Mouse (Mus musculus): ENCODE data around the gene Gins1.
A peak's percentile ranks its signal among the peaks of the same experiment; 100 is the strongest.
"Not testable (repeated sequence)": the region's sequence is repeated elsewhere in the genome, so short reads cannot be mapped to it uniquely, and the experiment has no call there.

Gene Gins1

DNA sequence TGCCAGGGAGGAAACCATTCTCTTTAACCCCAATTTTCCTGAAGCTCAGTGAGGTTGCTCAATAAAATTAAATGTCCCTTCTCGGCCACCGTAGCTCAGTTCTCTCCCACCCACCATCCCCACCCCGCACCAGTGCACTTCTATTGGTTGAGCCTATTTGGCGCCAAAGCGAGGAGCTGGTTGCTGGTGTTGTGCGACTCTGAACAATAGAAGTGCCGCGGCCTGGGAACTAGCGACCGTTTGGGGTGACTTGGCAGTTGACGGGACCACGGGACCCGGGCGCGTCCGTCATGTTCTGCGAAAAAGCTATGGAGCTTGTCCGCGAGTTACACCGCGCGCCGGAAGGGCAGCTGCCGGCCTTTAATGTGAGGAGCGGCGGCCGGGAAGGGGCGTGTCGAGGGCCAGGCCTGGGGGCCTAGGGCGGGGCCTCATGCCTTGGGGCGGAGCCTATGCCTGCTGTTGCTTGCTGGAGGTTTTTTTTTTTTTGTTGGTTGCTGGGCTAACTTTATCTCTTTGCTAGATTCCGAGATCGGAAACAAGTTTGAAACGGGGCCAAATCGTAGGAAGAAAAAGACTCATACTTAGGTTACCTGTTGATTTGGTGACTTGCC is 4.3 kb downstream of the Gins1 start:
- peak; percentile 93 to 94 for DNase-seq (ENCODE audit: low spot score in 2 of 2)

GRCm38 (mm10) chr2:150910295-150910881 is 5.2 kb downstream of the Gins1 start:
- DNase-seq (ENCODE audit: low spot score in 2 of 2), result no peak

DNA sequence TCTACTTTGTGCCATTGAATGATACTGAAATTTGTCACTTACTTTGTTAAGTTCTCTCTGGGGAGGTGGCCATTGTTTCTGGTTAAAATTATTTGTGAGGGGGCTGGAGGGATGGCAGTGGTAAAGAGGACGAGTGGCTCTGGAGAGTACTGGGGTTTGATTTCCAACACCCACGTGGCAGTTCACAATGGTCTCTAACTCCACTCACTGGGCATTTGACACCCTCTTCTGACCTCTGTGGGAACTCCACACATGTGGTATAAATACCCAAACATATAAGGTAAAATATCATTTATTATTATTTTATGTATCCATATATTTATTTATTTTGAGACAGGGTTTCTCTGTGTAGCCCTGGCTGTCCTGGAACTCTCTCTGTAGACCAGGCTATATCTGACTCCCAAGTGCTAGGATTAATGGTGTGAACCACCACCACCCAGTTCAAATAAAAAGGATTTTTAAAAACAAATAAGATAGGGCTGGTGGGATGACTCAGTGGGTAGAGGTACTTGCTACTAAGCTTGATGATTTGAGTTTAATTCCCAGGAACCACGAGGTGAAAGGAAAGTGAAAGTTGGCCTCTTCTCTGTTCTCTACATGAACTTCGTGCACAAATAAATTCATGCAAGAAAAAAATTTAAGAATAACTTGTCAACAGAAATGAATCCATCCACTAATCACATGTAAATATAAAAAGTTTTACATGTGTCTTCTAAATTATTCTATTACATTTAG is 9.7 kb downstream of the Gins1 start:
- DNase-seq (ENCODE audit: low spot score in 2 of 2), result no peak

- DNase-seq (ENCODE audit: low spot score in 2 of 2), result no peak
Observed at GRCm38 (mm10) chr2:150915786-150916185, 10.6 kb downstream of the Gins1 start.

- no peak for DNase-seq (ENCODE audit: low spot score in 2 of 2)
Observed at GRCm38 (mm10) chr2:150918720-150919119, 13.5 kb downstream of the Gins1 start.

- no peak for DNase-seq (ENCODE audit: low spot score in 2 of 2)
Observed at GRCm38 (mm10) chr2:150920543-150920942, 15.3 kb downstream of the Gins1 start.

GRCm38 (mm10) chr2:150921697-150922096 is 16.5 kb downstream of the Gins1 start:
- DNase-seq (ENCODE audit: low spot score in 2 of 2), result no peak

- no peak for DNase-seq (ENCODE audit: low spot score in 2 of 2)
Observed at GRCm38 (mm10) chr2:150922165-150922564, 17.0 kb downstream of the Gins1 start.

GRCm38 (mm10) chr2:150923026-150923425 is 17.8 kb downstream of the Gins1 start:
- DNase-seq (ENCODE audit: low spot score in 2 of 2), result no peak

GRCm38 (mm10) chr2:150923505-150923904 is 18.3 kb downstream of the Gins1 start:
- DNase-seq (ENCODE audit: low spot score in 2 of 2), result no peak

GRCm38 (mm10) chr2:150927038-150927720 is 22.0 kb downstream of the Gins1 start:
- no peak for DNase-seq (ENCODE audit: low spot score in 2 of 2)

DNA sequence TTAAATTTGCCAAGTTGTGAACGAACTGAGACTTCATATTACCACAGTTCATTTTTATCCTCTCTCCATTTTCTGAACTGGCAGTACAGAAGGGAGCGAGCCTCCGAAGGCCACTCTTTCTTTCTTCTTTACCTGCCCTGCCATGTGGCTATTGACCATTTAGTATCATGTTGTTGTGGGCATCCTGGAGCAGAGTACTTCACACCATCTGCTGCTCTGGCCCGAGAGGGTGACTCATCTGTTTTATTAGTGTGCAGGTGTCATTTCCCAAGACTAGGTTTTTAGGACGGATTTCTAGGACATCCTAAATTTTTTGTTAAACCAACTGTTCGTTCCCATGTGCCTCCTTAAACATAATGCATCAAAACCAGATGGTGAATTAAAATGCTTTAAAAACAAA is 24.0 kb downstream of the Gins1 start:
- no peak for DNase-seq (ENCODE audit: low spot score in 2 of 2)

DNA sequence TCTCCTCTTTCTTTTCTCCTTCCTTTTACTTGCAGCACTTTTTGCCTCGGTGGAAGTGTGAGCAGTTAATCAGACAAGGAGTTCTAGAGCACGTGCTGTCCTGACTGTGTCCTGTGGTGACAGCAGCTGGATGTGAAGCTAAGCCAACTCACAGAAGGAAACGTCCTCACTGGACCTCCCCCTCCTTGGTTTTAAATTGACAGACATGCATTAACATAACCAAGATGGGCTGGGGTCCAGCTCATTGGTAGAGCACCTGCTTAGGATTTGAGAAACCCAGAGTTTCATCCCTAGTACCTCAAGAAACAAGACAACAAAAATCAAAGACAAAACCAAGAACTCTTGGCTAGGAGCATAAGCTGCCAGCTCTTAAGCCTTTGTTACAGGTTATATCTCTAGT is 25.6 kb downstream of the Gins1 start:
- no peak for DNase-seq (ENCODE audit: low spot score in 2 of 2)

GRCm38 (mm10) chr2:150933482-150933881 is 28.3 kb downstream of the Gins1 start:
- no peak for DNase-seq (ENCODE audit: low spot score in 2 of 2)

DNA sequence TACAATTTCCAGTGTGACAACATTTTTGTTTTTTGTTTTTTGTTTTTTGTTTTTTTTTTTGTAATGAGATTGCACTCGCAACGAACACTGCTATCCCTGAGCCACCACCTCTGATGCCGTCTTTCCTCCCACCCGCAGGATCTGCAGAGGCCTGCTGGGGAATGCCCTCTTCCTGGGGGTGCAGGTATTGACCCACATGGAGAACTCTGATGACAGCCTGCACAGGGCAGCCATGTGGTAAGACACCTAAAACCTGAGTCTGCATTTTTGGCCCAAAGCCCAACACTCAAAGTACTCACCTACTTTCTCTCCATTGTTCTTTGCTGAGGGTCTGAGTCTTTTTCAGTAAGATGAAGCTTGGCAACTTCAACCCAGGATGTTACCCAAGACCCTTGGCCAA is 29.5 kb downstream of the Gins1 start:
- no peak for DNase-seq (ENCODE audit: low spot score in 2 of 2)

GRCm38 (mm10) chr2:150944017-150944416 is 38.8 kb downstream of the Gins1 start:
- no peak for DNase-seq (ENCODE audit: low spot score in 2 of 2)

DNA sequence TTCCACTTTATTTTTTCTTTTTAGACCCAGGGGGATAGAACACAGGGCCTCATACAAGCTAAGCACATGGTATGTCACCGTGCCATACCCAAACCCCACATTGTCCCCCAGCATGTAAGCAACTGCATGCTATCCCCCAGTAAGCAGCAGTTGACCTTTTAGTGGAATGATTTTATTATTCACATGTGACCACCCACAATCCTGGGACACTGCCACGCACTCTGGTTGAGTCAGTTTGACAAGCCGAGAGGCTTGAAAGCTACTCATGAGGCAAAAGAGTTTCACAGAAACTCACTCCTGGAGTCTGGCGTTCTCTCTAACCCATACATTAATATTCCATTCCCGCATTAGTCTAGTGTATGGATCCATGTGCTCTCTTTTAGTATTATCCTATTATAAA is 42.1 kb downstream of the Gins1 start:
- DNase-seq (ENCODE audit: low spot score in 2 of 2), result not testable (repeated sequence)

GRCm38 (mm10) chr2:150947880-150948611 is 42.8 kb downstream of the Gins1 start:
- not testable (repeated sequence) for DNase-seq (ENCODE audit: low spot score in 2 of 2)

GRCm38 (mm10) chr2:150948786-150949185 is 43.6 kb downstream of the Gins1 start:
- no peak for DNase-seq (ENCODE audit: low spot score in 2 of 2)

- no peak for DNase-seq (ENCODE audit: low spot score in 2 of 2)
Observed at GRCm38 (mm10) chr2:150949652-150950051, 44.5 kb downstream of the Gins1 start.

GRCm38 (mm10) chr2:150950056-150950455 is 44.9 kb downstream of the Gins1 start:
- no peak for DNase-seq (ENCODE audit: low spot score in 2 of 2)

DNA sequence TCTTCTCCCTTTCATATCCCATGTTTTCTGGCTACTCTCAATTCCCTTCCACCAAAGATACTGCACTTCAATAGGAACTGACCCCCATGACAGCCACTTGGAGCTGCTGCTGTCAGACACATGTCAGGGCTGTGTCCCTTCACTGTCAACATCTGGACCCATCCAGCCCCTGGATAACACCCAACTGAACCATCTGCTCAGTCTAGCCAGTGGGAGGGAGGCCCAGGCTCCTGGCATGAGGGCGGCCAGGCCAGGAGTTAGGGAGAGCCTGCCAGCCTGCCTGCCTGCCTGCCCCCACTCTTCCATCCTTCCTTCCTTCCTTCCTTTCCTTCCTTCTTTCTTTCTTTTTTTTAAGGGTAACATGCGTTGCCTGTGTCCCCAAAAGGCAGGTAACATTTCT is 46.0 kb downstream of the Gins1 start:
- DNase-seq (ENCODE audit: low spot score in 2 of 2), result no peak
